Mouse (Mus musculus): ENCODE data around the gene Pip5k1c.

GRCm38 (mm10) chr10:81295185-81295584, 2.4 kb downstream of the Pip5k1c start:
- TF ChIP-seq EP300 (IDR thresholded peaks at IDR 0.05; ENCODE audit: insufficient read depth, low read depth, low read length), result no peak
- TF ChIP-seq POLR2A (IDR thresholded peaks at IDR 0.05; ENCODE audit: insufficient read depth, low read length), result no peak
